In the genomic region with DNA sequence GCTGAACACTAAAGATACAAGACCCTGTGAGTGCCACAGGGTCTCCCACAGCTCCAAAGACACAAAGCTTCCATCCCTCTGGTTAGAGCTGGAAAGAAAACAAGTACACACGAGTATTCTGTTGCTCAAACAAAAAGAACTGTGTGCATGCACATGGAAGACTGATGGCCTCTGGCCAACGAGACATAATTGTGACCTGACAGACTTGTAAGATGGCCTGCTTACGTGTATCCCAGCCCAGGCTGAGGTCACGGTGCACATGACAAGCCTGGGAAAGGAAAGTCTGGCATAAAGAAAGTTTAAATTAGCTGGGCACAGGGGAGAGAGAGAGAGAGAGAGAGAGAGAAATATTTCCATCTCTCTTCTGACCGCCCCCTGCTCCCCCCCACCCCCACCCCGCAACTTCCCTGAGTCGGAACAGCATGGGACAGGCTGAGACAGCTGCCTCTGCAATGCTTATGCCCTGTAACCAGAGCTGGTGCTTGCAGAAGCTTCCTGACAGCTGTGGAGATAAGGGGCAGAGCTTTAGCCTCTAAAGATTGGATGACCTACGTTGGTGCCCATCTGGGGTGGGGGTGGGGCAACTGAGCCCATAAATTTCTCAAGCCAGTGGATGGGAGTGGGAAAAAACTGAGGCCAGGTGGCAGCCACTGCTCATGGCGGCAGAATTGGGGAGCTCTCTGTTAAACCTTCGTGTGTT, we compare ENCODE assay signal across 14 mouse cellular contexts. TPM values are rescaled to one million over a fixed set of nuclear protein-coding genes. Genes with fewer than 3 reads are reported as not detected.
DNase-seq lines count a peak whose midpoint lies in the region; ATAC-seq and TF ChIP-seq lines count a peak whose summit lies in the region.
"Had no signal": no experiment of that assay in that cellular context is flagged by ENCODE, and none has a peak within 500 bp of the region (broad histone marks: within the 10 kb centered on the region; RNA-seq: fewer than 3 reads in every experiment).

No protein-coding gene starts in this region.

- no peaks in the 10 kb centered on the region for H3K36me3 ChIP-seq in heart, adult 2 months (ENCODE audit: control insufficient read depth, insufficient read depth, low read length)
- H3K36me3 ChIP-seq in midbrain, embryonic 11.5 days (ENCODE audit: control insufficient read depth, insufficient read depth, low read length) = no peaks in the 10 kb centered on the region; the same call in 1 of the 2 replicates
- H3K36me3 ChIP-seq in midbrain, embryonic 14.5 days (ENCODE audit: control insufficient read depth, insufficient read depth, low read length) = no peaks in the 10 kb centered on the region
- H3K36me3 ChIP-seq: stomach, embryonic 15.5 days had no signal

- intact Hi-C loops in heart, adult 2 months (cut with DNase I) = no loop called here
- intact Hi-C loops in heart, postnatal 36 days (cut with DNase I) = no loop called here

- WGBS in heart, adult 2 months = 29% methylated on average over 10 of the region's 10 CpGs
- WGBS in midbrain, embryonic 11.5 days = 62% methylated on average over 10 of the region's 10 CpGs
- 45% methylated on average over 10 of the region's 10 CpGs for WGBS in midbrain, embryonic 14.5 days

- ATAC-seq in midbrain, embryonic 11.5 days (ENCODE audit: low FRiP score) = peak; percentile 46; the same call in 1 of the 2 replicates
- no peak for ATAC-seq in midbrain, embryonic 14.5 days (ENCODE audit: low FRiP score, low TSS enrichment)
- ATAC-seq in erythroblast, adult 5-6 weeks (replicated peaks; ENCODE audit: low FRiP score, poor library complexity, severe bottlenecking) = no peak

- TF ChIP-seq EP300 in heart, adult 2 months (IDR thresholded peaks at IDR 0.05; ENCODE audit: insufficient read depth, low read depth, low read length) = peak; percentile 74; the same call in 1 of the 2 replicates

- no peak for TF ChIP-seq CTCF in heart, adult 2 months (IDR thresholded peaks at IDR 0.05)

- H3K9ac ChIP-seq in heart, adult 2 months (ENCODE audit: low read depth, low read length) = no peak overlapping the region
- no peak overlapping the region for H3K9ac ChIP-seq in midbrain, embryonic 11.5 days (ENCODE audit: low read length)
- no peak overlapping the region for H3K9ac ChIP-seq in midbrain, embryonic 14.5 days (replicated peaks; ENCODE audit: low read length)
- H3K9ac ChIP-seq: stomach, embryonic 15.5 days had no signal

- no peaks in the 10 kb centered on the region for H3K27me3 ChIP-seq in heart, adult 2 months (ENCODE audit: control insufficient read depth, insufficient read depth, low read length)
- no peaks in the 10 kb centered on the region for H3K27me3 ChIP-seq in midbrain, embryonic 11.5 days (ENCODE audit: control insufficient read depth, insufficient read depth, low read length)
- H3K27me3 ChIP-seq in midbrain, embryonic 14.5 days (ENCODE audit: control insufficient read depth, insufficient read depth, low read length) = no peaks in the 10 kb centered on the region
- H3K27me3 ChIP-seq: stomach, embryonic 15.5 days had no signal

- peaks cover 7% of the 10 kb centered on the region; the same call in 1 of the 2 replicates for H3K4me1 ChIP-seq in heart, adult 2 months (ENCODE audit: control insufficient read depth, insufficient read depth, low read length)
- no peaks in the 10 kb centered on the region for H3K4me1 ChIP-seq in midbrain, embryonic 11.5 days (ENCODE audit: control insufficient read depth, insufficient read depth, low read length)
- no peaks in the 10 kb centered on the region for H3K4me1 ChIP-seq in midbrain, embryonic 14.5 days (ENCODE audit: control insufficient read depth, insufficient read depth, low read length)

- H3K79me2 ChIP-seq in heart, adult 2 months (replicated peaks; ENCODE audit: control insufficient read depth, insufficient read depth, low read length) = no peaks in the 10 kb centered on the region

- H3K9me3 ChIP-seq in midbrain, embryonic 11.5 days (ENCODE audit: control insufficient read depth, low read length) = no peaks in the 10 kb centered on the region
- no peaks in the 10 kb centered on the region for H3K9me3 ChIP-seq in midbrain, embryonic 14.5 days (ENCODE audit: control insufficient read depth, low read length)
- H3K9me3 ChIP-seq: stomach, embryonic 15.5 days had no signal

- H3K27ac ChIP-seq in heart, adult 2 months = no peak overlapping the region; the same call in 1 of the 2 replicates
- H3K27ac ChIP-seq in midbrain, embryonic 11.5 days (ENCODE audit: low read depth, low read length) = no peak overlapping the region
- H3K27ac ChIP-seq in midbrain, embryonic 14.5 days (replicated peaks; ENCODE audit: low read depth, low read length) = no peak overlapping the region
- H3K27ac ChIP-seq: stomach, embryonic 15.5 days had no signal

- no peak overlapping the region for H3K4me3 ChIP-seq in heart, adult 2 months
- H3K4me3 ChIP-seq in midbrain, embryonic 11.5 days (ENCODE audit: low read depth, low read length) = no peak overlapping the region
- no peak overlapping the region for H3K4me3 ChIP-seq in midbrain, embryonic 14.5 days (replicated peaks; ENCODE audit: low read depth, low read length)
- H3K4me3 ChIP-seq: stomach, embryonic 15.5 days had no signal

- no peak for DNase-seq in heart, adult 2 months
- no peak for DNase-seq in heart, postnatal 36 days
- no peak for DNase-seq in midbrain, embryonic 11.5 days (ENCODE audit: low spot score, missing footprints)
- DNase-seq in midbrain, embryonic 14.5 days = no peak
- peak; percentile 45 for DNase-seq in heart, postnatal 4 days
- DNase-seq in skeletal muscle tissue, adult 2 months (ENCODE audit: low read depth, low spot score) = peak; percentile 78
- DNase-seq in cerebellum, adult 18-20 months = no peak
- DNase-seq: adrenal gland, adult 2 months had no signal

- no peak overlapping the region for H3K4me2 ChIP-seq in midbrain, embryonic 11.5 days
- no peak overlapping the region for H3K4me2 ChIP-seq in midbrain, embryonic 14.5 days (ENCODE audit: low read length)
- H3K4me2 ChIP-seq: stomach, embryonic 15.5 days had no signal

- TF ChIP-seq POLR2A in heart, adult 2 months (IDR thresholded peaks at IDR 0.05; ENCODE audit: insufficient read depth, low read depth, low read length) = no peak

RNA-seq across cellular contexts. Expression of gene Tnp1, which starts 46.4 kb away (rescaled TPM):
- not detected for total RNA-seq in heart, adult 2 months (2021)
- 1.1 and 2.4 TPM in 2 replicates for polyA plus RNA-seq in heart, adult 2 months (2012; rRNA removed)
- total RNA-seq in heart, postnatal 36 days (2021) = not detected
- polyA plus RNA-seq in midbrain, embryonic 11.5 days (2014; fragmentation: Nextera tagmentation; extraction: Ambion mirVana) = not detected in 2 replicates
- polyA plus RNA-seq in midbrain, embryonic 14.5 days (2014; fragmentation: Nextera tagmentation; extraction: Ambion mirVana) = not detected in 2 replicates
- not detected for total RNA-seq in heart, postnatal 4 days (2021)
- not detected in 2 replicates for total RNA-seq in erythroblast, adult 5-6 weeks (2015; ENCODE audit: low replicate concordance)
- not detected in 2 replicates for total RNA-seq in erythroblast, adult 5-6 weeks (2017; ENCODE audit: low replicate concordance)
- total RNA-seq: adrenal gland, adult 2 months; common myeloid progenitor, adult 5-6 weeks; hematopoietic stem cell, adult 5-6 weeks; left cerebral cortex, postnatal 10 days had no signal
- polyA plus RNA-seq: adrenal gland, adult 2 months; neural tube, embryonic 14.5 days; stomach, embryonic 15.5 days had no signal

Comparison
In these comparisons a context has a peak if more than half of its experiments do, and no peak if none do; other contexts are left out.
1. DNase-seq: peak in heart, postnatal 4 days (single experiment) and skeletal muscle tissue, adult 2 months (single experiment); none in heart, adult 2 months (0 of 2), heart, postnatal 36 days (0 of 2), midbrain, embryonic 11.5 days (single experiment), midbrain, embryonic 14.5 days (single experiment) and cerebellum, adult 18-20 months (0 of 2).